Mouse (Mus musculus) lung, embryonic 16.5 days (tissue): ENCODE measurements at regions not wholly inside any gene's neighbourhood (a gene's known extent, or its start where the extent isn't known, plus 50 kb on each side); places are given as distances from the start of the nearest gene placed in this dataset.

ENCODE experiments used
- ATAC-seq: fragments of 200-750 bp; cut with Nextera tagmentation; 2 replicates; pipeline ENCODE4 v1.8.0; 2017; ENCODE audit warnings: low read depth, mild to moderate bottlenecking, moderate library complexity
- H3K27ac ChIP-seq: fragments of 300-500 bp; sonication (generic); 2 replicates; pipeline ENCODE4 v1.5.1; 2014; ENCODE audit warnings: mild to moderate bottlenecking, control low read depth, low read length
- H3K27me3 ChIP-seq: fragments of 300-500 bp; sonication (generic); 2 replicates; pipeline ENCODE4 v1.6.1; 2014; ENCODE audit warnings: low read depth, low read length, mixed read lengths; ENCODE audit not compliant: control insufficient read depth, insufficient read depth
- H3K36me3 ChIP-seq: fragments of 300-500 bp; sonication (generic); 2 replicates; pipeline ENCODE4 v1.6.1; 2014; ENCODE audit warnings: low read length; ENCODE audit not compliant: control insufficient read depth, insufficient read depth
- H3K4me1 ChIP-seq: fragments of 300-500 bp; sonication (generic); replicated peaks from 2 replicates; pipeline ENCODE4 v1.6.1; 2014; ENCODE audit warnings: low read length, mixed read lengths; ENCODE audit not compliant: control insufficient read depth, insufficient read depth
- H3K4me2 ChIP-seq: fragments of 300-500 bp; sonication (generic); 2 replicates; pipeline ENCODE4 v1.6.1; 2014; ENCODE audit warnings: low read depth, low read length, control low read depth
- H3K4me3 ChIP-seq: fragments of 300-500 bp; sonication (generic); 2 replicates; pipeline ENCODE4 v1.5.1; 2014; ENCODE audit warnings: mild to moderate bottlenecking, low read length, control low read depth
- H3K9ac ChIP-seq: fragments of 300-500 bp; sonication (generic); 2 replicates; pipeline ENCODE4 v1.6.1; 2014; ENCODE audit warnings: low read length, control low read depth
- H3K9me3 ChIP-seq: fragments of 300-500 bp; sonication (generic); 2 replicates; pipeline ENCODE4 v1.6.1; 2016; ENCODE audit warnings: low read length; ENCODE audit not compliant: control insufficient read depth
- WGBS: fragments of 180-500 bp; shearing (Covaris S2); extraction: QIAGEN DNeasy Blood & Tissue Kit; methylation state at CpG from one replicate; pipeline ENCODE4 v1.1.7; 2014; 5-methylcytosine and 5-hydroxymethylcytosine counted together

DNA sequence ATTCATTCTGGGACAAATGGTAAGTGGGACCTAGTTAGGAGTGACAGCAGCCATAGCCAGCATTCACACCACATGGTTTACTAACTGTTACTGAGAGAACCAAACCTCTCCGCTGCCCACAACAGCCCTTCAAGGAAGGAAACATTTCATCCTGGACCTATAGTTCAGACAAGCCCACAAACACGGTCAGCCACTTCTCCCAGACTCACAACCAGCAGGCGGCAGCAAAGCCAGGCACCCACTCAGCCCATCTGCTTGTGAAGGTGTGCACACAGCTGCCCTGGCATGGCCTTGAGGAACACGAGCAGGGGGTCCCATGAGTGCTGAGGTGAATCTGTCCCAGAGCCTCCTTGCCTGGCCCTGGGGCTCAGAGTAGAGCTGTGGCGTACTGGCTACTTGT lies 267.6 kb upstream of the Rpl38 start:
- Histone ChIP-seq H3K9ac (no peak overlapping the region), H3K4me2 (no peak overlapping the region), H3K36me3 (no peaks in the 10 kb centered on the region), H3K9me3 (no peaks in the 10 kb centered on the region), H3K4me1 (no peaks in the 10 kb centered on the region; the same call in 1 of the 2 replicates), H3K27ac (no peak overlapping the region), H3K27me3 (peaks cover 25% of the 10 kb centered on the region), H3K4me3 (no peak overlapping the region)
- no peak for ATAC-seq
- 55% methylated on average over 5 of the region's 5 CpGs for WGBS

GRCm38 (mm10) chr11:114392161-114392560 lies 276.2 kb upstream of the Rpl38 start:
- Histone ChIP-seq H3K27ac (no peak overlapping the region), H3K9me3 (peaks cover 4% of the 10 kb centered on the region; the same call in 1 of the 2 replicates), H3K4me2 (no peak overlapping the region), H3K9ac (no peak overlapping the region), H3K4me1 (no peaks in the 10 kb centered on the region), H3K36me3 (no peaks in the 10 kb centered on the region), H3K4me3 (no peak overlapping the region), H3K27me3 (peaks cover 27% of the 10 kb centered on the region)
- no peak for ATAC-seq
- WGBS: 65% methylated on average over 10 of the region's 10 CpGs

- no peak overlapping the region for H3K4me3 ChIP-seq
- no peak for ATAC-seq
- no peaks in the 10 kb centered on the region for H3K4me1 ChIP-seq
- WGBS: 47% methylated on average over 6 of the region's 6 CpGs
- no peak overlapping the region for H3K4me2 ChIP-seq
- peaks cover 25% of the 10 kb centered on the region for H3K27me3 ChIP-seq
- H3K9me3 ChIP-seq: peaks cover 4% of the 10 kb centered on the region; the same call in 1 of the 2 replicates
- H3K9ac ChIP-seq: no peak overlapping the region
- H3K36me3 ChIP-seq: no peaks in the 10 kb centered on the region
- no peak overlapping the region for H3K27ac ChIP-seq
These were observed 276.8 kb upstream of the Rpl38 start for GRCm38 (mm10) chr11:114391553-114391952.

DNA sequence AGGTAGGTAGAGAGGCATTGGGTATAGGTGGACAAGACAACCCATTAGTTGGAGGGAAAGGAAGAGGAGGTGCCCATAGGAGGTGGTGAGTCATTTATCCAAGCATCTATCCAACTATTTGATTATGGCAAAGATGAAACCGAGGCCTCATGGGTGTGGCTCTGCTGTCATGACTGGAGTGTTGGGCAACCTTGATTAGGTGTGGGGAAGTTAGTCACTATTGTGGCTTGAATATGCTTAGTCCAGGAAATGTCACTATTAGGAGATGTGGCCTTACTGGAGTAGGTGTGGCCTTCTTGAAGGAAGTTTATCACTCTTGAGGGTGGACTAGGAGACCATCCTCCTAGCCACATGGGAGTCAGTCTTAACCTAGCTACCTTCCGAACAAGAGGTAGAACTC lies 281.2 kb upstream of the Rpl38 start:
- H3K4me2 ChIP-seq: no peak overlapping the region
- no peaks in the 10 kb centered on the region for H3K36me3 ChIP-seq
- H3K4me1 ChIP-seq: no peaks in the 10 kb centered on the region
- H3K4me3 ChIP-seq: no peak overlapping the region
- H3K9ac ChIP-seq: no peak overlapping the region
- no peak for ATAC-seq
- 79% methylated on average over 2 of the region's 2 CpGs for WGBS
- H3K27ac ChIP-seq: no peak overlapping the region
- no peaks in the 10 kb centered on the region for H3K9me3 ChIP-seq
- peaks cover 26% of the 10 kb centered on the region for H3K27me3 ChIP-seq

DNA sequence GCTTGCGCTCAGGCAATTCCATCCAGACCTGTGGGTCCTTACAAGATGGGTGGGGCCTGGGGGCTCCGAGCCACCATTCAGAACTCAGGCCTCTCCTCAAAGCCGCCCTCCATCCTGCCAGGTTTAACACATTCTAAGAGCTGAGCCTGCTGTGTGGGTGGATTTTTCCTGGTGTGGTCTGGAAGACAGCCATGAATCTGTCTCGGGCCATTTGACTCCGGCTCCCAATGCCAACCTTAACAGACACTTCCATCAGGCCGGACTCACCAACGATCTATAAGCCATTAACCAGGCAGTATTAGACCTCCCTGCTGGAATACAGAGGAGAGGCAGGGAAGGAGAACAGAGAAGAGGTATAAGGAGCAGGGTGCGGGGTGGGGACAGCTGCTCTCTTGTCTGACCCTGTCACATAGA lies 288.9 kb upstream of the Rpl38 start:
- peaks cover 7% of the 10 kb centered on the region; the same call in 1 of the 2 replicates for H3K27me3 ChIP-seq
- 52% methylated on average over 8 of the region's 8 CpGs for WGBS
- no peak overlapping the region for H3K4me2 ChIP-seq
- no peak for ATAC-seq
- peaks cover 3% of the 10 kb centered on the region; the same call in 1 of the 2 replicates for H3K9me3 ChIP-seq
- no peak overlapping the region for H3K27ac ChIP-seq
- H3K9ac ChIP-seq: no peak overlapping the region
- H3K4me3 ChIP-seq: no peak overlapping the region
- H3K4me1 ChIP-seq: peaks cover 11% of the 10 kb centered on the region; the same call in 1 of the 2 replicates
- no peaks in the 10 kb centered on the region for H3K36me3 ChIP-seq

DNA sequence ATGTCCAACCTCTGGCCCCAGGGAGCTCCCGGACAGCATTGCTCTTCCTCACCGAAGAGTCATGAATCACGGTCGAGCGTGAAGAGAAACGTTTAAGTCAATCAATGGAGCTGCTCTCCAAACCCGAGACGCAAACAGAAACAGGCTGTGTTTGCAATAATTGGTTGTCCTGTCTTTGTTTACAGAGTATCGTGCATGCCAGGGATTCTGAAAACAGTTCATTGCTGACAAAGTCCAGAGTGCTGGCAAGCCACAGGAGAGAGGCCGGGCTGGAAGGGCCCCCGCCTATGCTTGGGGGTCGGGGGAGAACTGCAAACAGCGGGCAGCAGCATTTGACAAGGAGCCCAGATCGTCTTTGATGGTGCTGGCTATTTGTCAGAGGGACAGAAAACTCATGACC lies 292.4 kb upstream of the Rpl38 start:
- Histone ChIP-seq H3K4me2 (peak overlapping the region; percentile 21; the same call in 1 of the 2 replicates), H3K27ac (peak overlapping the region; percentile 26)

DNA sequence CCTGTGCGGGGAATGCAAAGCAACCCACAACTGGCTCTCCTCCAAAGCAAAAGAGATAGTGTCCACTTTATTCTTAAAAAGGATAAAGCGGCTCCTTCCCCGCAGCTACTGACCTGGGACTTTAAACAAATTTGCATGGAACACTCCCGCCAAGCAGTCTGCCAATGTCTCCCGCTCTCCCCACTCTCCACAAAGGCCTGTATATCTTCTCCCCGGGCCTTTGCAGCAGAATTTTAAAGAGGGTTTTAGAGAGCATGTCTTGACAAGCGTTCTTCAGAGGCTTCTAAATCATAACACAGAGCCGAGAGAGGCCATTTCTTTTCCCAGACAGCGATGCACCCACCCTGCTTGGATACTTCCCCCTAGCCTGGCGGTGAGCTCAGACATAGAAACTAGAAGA lies 297.6 kb upstream of the Rpl38 start:
- no peak overlapping the region for H3K4me3 ChIP-seq
- ATAC-seq: no peak
- no peaks in the 10 kb centered on the region for H3K9me3 ChIP-seq
- no peak overlapping the region for H3K9ac ChIP-seq
- no peak overlapping the region for H3K27ac ChIP-seq
- no peaks in the 10 kb centered on the region for H3K36me3 ChIP-seq
- 32% methylated on average over 10 of the region's 10 CpGs for WGBS
- H3K4me2 ChIP-seq: no peak overlapping the region
- no peaks in the 10 kb centered on the region; the same call in 1 of the 2 replicates for H3K27me3 ChIP-seq
- peaks cover 5% of the 10 kb centered on the region; the same call in 1 of the 2 replicates for H3K4me1 ChIP-seq

More for the DNA sequence above, 292.4 kb upstream of the Rpl38 start:
- Histone ChIP-seq H3K36me3 (no peaks in the 10 kb centered on the region), H3K9ac (no peak overlapping the region), H3K9me3 (peaks cover 3% of the 10 kb centered on the region; the same call in 1 of the 2 replicates), H3K27me3 (peaks cover 2% of the 10 kb centered on the region; the same call in 1 of the 2 replicates), H3K4me1 (peaks cover 11% of the 10 kb centered on the region; the same call in 1 of the 2 replicates), H3K4me3 (no peak overlapping the region)
- peak; percentile 94 for ATAC-seq
- WGBS: 19% methylated on average over 14 of the region's 14 CpGs

DNA sequence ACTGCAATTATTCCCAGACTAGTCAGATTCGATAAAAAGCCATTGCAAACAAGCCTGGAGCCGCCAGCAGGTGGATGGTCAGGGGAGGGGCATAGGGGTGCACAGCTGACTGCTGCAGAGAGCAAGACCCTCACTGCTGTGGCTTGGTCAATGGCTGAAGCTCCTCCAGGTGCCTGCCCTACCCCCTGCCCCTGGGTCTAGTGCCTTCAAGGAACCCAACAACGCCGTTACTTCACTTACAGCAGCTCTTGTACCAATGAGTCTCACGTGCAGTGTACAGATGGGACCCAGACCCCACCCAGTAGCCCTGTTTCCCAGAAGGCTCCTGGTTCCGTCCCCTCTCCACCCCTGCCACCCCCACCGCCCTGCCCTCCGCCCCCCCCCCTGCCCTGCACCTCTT lies 300.5 kb upstream of the Rpl38 start:
- Histone ChIP-seq H3K27ac (no peak overlapping the region), H3K27me3 (no peaks in the 10 kb centered on the region; the same call in 1 of the 2 replicates), H3K4me1 (no peaks in the 10 kb centered on the region), H3K36me3 (no peaks in the 10 kb centered on the region), H3K4me2 (no peak overlapping the region), H3K9ac (no peak overlapping the region), H3K9me3 (no peaks in the 10 kb centered on the region), H3K4me3 (no peak overlapping the region)
- 75% methylated on average over 7 of the region's 8 CpGs for WGBS
- ATAC-seq: no peak

GRCm38 (mm10) chr11:114360946-114361345 lies 294.1 kb upstream of the Sdk2 start:
- Histone ChIP-seq H3K36me3 (no peaks in the 10 kb centered on the region), H3K27me3 (no peaks in the 10 kb centered on the region), H3K27ac (no peak overlapping the region), H3K4me3 (no peak overlapping the region), H3K4me2 (no peak overlapping the region), H3K9me3 (no peaks in the 10 kb centered on the region), H3K9ac (no peak overlapping the region), H3K4me1 (no peaks in the 10 kb centered on the region)
- ATAC-seq: no peak
- WGBS: 75% methylated on average over 8 of the region's 8 CpGs

DNA sequence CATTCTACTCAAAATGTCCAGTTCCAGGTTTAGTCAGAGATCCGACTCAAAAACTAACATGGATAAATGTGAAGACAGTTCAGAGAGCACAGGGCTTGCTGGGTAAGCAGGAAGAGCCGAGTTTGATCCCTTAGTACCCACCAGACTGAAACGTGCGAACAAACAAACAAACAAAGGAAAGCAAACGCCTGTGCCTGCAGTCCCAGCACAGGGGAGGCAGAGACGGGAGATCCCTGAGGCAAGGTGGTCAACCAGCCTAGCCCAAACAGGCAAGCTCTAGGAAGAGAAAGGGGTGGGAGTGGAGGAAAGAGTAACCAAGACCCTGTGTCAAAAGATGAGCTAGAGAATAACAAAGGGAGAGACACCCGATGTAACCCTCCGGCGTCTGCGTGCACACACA lies 293.5 kb upstream of the Sdk2 start:
- H3K27me3 ChIP-seq: no peaks in the 10 kb centered on the region
- no peaks in the 10 kb centered on the region for H3K4me1 ChIP-seq
- H3K4me2 ChIP-seq: no peak overlapping the region
- H3K36me3 ChIP-seq: no peaks in the 10 kb centered on the region
- no peak for ATAC-seq
- H3K9me3 ChIP-seq: no peaks in the 10 kb centered on the region
- H3K4me3 ChIP-seq: no peak overlapping the region
- WGBS: 72% methylated on average over 10 of the region's 10 CpGs
- no peak overlapping the region for H3K27ac ChIP-seq
- H3K9ac ChIP-seq: no peak overlapping the region
